Mouse (Mus musculus): Measurements from ENCODE around the gene Zfp949.

DNA sequence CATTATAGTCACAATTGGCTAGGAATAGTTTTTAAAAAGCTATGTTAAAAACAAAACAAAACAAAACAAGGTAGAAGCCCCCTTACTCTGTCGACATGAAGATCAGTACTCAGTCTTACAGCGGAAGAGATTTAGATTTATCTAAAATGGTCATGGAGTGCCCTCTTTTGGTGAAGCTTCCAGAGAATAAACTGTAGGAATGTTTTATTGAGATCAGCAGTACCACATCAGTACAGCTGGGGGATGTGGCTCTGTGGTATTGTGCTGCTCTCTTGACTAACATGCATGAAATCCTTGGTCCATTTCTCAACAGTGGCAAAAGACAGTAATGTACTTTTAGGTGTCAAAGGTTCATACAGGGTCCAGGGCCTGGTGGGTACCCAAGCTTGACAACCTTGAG, 5.0 kb upstream of the Zfp949 start:
- peak; percentile 78 for TF ChIP-seq CTCF (IDR thresholded peaks at IDR 0.05; ENCODE audit: low read depth)
- TF ChIP-seq EP300 (optimal IDR thresholded peaks at IDR 0.05), result no peak
